Mouse (Mus musculus) layer of hippocampus, adult 6 months (tissue): ENCODE results near the gene Rhog. TPM values are rescaled to one million over a fixed set of nuclear protein-coding genes. Genes with fewer than 3 reads are reported as not detected.

Source experiments
- long read RNA-seq, 2 experiments: library from polyadenylated mRNA; unstranded; transcript quantifications; one replicate each; pipeline ENCODE4 v2.0.0; 2019 to 2020
- polyA plus RNA-seq: library from polyadenylated mRNA; unstranded; fragments of <200 nt; fragmentation: Nextera tagmentation; gene quantifications from 2 replicates; pipeline ENCODE4 v1.2.3, GENCODE M21; 2021

Rhog gene
- 33.4 and 47.7 TPM in 2 replicates for polyA plus RNA-seq
- long read RNA-seq, experiment 1, transcript Rhog-201 (2 exons, 1,269 nt), result major isoform, 23 of 31 reads
- long read RNA-seq, experiment 1, partial matches to known transcripts, result 6 of 31 reads
- long read RNA-seq, experiment 1, other reads (novel, unspliced or antisense), result 2 of 31 reads
- long read RNA-seq, experiment 2, transcript Rhog-201 (2 exons, 1,269 nt), result major isoform, 30 of 34 reads
- long read RNA-seq, experiment 2, partial matches to known transcripts, result 3 of 34 reads
- long read RNA-seq, experiment 2, other reads (novel, unspliced or antisense), result 1 of 34 reads

GRCm38 (mm10) chr7:102255954-102256353 lies at the start of gene Rhog:
TSS of gene Rhog (minus strand) at chr7:102256054.

GRCm38 (mm10) chr7:102267601-102268394 lies 11.9 kb upstream of the Rhog start, which contains the start of gene Stim1:
TSS of gene Stim1 (plus strand) at chr7:102267806.

GRCm38 (mm10) chr7:102209756-102210721 lies 45.8 kb downstream of the Rhog start, which contains the start of the genes Nup98 and Pgap2:
TSS of gene Nup98 (minus strand) at chr7:102210176.
TSS of gene Pgap2 (plus strand) at chr7:102210208.

Other genes starting within 250 kb of the Rhog start
- 0.60 and 1.5 TPM in 2 replicates for gene Il18bp, start 237.4 kb downstream of the Rhog start, polyA plus RNA-seq
- 18.0 and 19.2 TPM in 2 replicates for gene Rnf121, start 190.6 kb downstream of the Rhog start, polyA plus RNA-seq
- gene Xndc1, start 190.5 kb downstream of the Rhog start, polyA plus RNA-seq, result 2.4 and 3.1 TPM in 2 replicates
- gene Xntrpc, start 190.3 kb downstream of the Rhog start, polyA plus RNA-seq, result 0.09 and 0.13 TPM in 2 replicates
- gene Trpc2, start 172.9 kb downstream of the Rhog start, polyA plus RNA-seq, result not detected in 2 replicates
- 0.10 and 0.11 TPM in 2 replicates for gene Art1, start 154.3 kb downstream of the Rhog start, polyA plus RNA-seq
- not detected in 2 replicates for gene Art5, start 146.6 kb downstream of the Rhog start, polyA plus RNA-seq
- gene Chrna10, start 139.2 kb downstream of the Rhog start, polyA plus RNA-seq, result 0.05 and 0.21 TPM in 2 replicates
- 6.2 and 9.5 TPM in 2 replicates for gene Nup98, start 45.9 kb downstream of the Rhog start, polyA plus RNA-seq
- gene Pgap2, start 45.8 kb downstream of the Rhog start, polyA plus RNA-seq, result 29.1 and 29.3 TPM in 2 replicates
- 20.4 TPM in 2 replicates for gene Stim1, start 11.8 kb upstream of the Rhog start, polyA plus RNA-seq
- gene Rrm1, start 185.6 kb upstream of the Rhog start, polyA plus RNA-seq, result 8.8 and 8.9 TPM in 2 replicates
- gene Olfr543, start 225.6 kb upstream of the Rhog start, polyA plus RNA-seq, result not detected in 2 replicates
- gene Olfr544, start 232.3 kb upstream of the Rhog start, polyA plus RNA-seq, result not detected in 2 replicates
- gene Olfr545, start 243.5 kb upstream of the Rhog start, polyA plus RNA-seq, result not detected in 2 replicates